Mouse (Mus musculus) midbrain, postnatal 0 days (tissue): ENCODE measurements around the gene Snrnp35. TPM values are rescaled to one million over a fixed set of nuclear protein-coding genes. Genes with fewer than 3 reads are reported as not detected.

ENCODE experiments used
- ATAC-seq: fragments of 200-750 bp; cut with Nextera tagmentation; 2 replicates; pipeline ENCODE4 v1.8.0; 2017; ENCODE audit warnings: moderate number of reproducible peaks, mild to moderate bottlenecking, moderate TSS enrichment, moderate library complexity; ENCODE audit not compliant: low FRiP score
- DNase-seq: peaks from one replicate; pipeline ENCODE4 v3.0.0-alpha.2; 2015; ENCODE audit warnings: low spot score
- H3K27ac ChIP-seq: fragments of 300-500 bp; sonication (generic); 2 replicates; pipeline ENCODE4 v1.5.1; 2014; ENCODE audit warnings: low read depth, mild to moderate bottlenecking, low read length, mixed read lengths
- H3K27me3 ChIP-seq: fragments of 300-500 bp; sonication (generic); 2 replicates; pipeline ENCODE4 v1.6.1; 2014; ENCODE audit warnings: low read length, control low read depth, mixed read lengths; ENCODE audit not compliant: insufficient read depth
- H3K36me3 ChIP-seq: fragments of 300-500 bp; sonication (generic); 2 replicates; pipeline ENCODE4 v1.6.1; 2014; ENCODE audit warnings: low read length, control low read depth, mixed read lengths; ENCODE audit not compliant: insufficient read depth
- H3K4me1 ChIP-seq: fragments of 300-500 bp; sonication (generic); 2 replicates; pipeline ENCODE4 v1.6.1; 2014; ENCODE audit warnings: mild to moderate bottlenecking, control low read depth, antibody characterized with exemption, low read length, mixed read lengths; ENCODE audit not compliant: insufficient read depth
- H3K4me2 ChIP-seq: fragments of 300-500 bp; sonication (generic); 2 replicates; pipeline ENCODE4 v1.6.1; 2014; ENCODE audit warnings: low read depth, mild to moderate bottlenecking, low read length, mixed read lengths; ENCODE audit not compliant: poor library complexity, severe bottlenecking
- H3K4me3 ChIP-seq: fragments of 300-500 bp; sonication (generic); 2 replicates; pipeline ENCODE4 v1.5.1; 2014; ENCODE audit warnings: low read depth, mild to moderate bottlenecking, low read length, moderate library complexity
- H3K9ac ChIP-seq: fragments of 300-500 bp; sonication (generic); replicated peaks from 2 replicates; pipeline ENCODE4 v1.6.1; 2014; ENCODE audit warnings: mild to moderate bottlenecking, low read length, moderate library complexity, mixed read lengths; ENCODE audit not compliant: poor library complexity, severe bottlenecking
- H3K9me3 ChIP-seq: fragments of 300-500 bp; sonication (generic); 2 replicates; pipeline ENCODE4 v1.6.1; 2016; ENCODE audit warnings: low read length, control low read depth
- CTCF ChIP-seq: IDR thresholded peaks from 2 replicates; pipeline ENCODE4 v1.5.1; 2016; ENCODE audit warnings: antibody characterized with exemption, mild to moderate bottlenecking
- WGBS: fragments of 180-500 bp; shearing (Covaris S2); extraction: QIAGEN DNeasy Blood & Tissue Kit; methylation state at CpG from one replicate; pipeline ENCODE4 v1.1.7; 2014; 5-methylcytosine and 5-hydroxymethylcytosine counted together
- polyA plus RNA-seq: library from polyadenylated mRNA; unstranded; fragments of >200 nt; fragmentation: Nextera tagmentation; extraction: Ambion mirVana; gene quantifications from 2 replicates; pipeline ENCODE4 v1.2.1, GENCODE M21; 2015
- total RNA-seq: library from RNA; depleted of rRNA; stranded (reverse); fragments of >200 nt; gene quantifications from 2 replicates; pipeline ENCODE4 v1.2.3, GENCODE M21; 2014

Gene Snrnp35
- total and polyA plus RNA-seq, 2 experiments from 2014 or later: 10.7 to 13.0 TPM

DNA sequence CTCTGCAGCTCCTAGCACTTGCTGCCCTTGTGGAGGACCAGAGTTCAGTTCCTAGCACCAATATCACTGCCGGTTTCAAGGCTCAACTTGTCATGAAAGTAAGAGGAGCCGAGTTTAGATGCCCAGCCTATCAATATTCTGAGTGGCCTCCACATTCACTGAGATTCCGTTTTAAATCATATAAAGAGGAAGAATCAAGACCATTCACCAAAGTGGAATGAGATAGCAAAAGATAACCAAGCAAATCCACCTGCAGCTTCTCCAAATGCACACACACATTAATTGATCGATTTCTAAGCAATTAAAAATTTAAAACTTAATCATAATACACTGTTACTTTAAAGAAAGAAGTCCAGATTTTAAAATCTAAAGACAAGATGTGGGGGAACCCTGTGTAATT lies 1.2 kb upstream of the Snrnp35 start:
- no peaks in the 10 kb centered on the region for H3K9me3 ChIP-seq
- no peak overlapping the region for H3K27ac ChIP-seq
- WGBS: 90% methylated on average over 4 of the region's 4 CpGs
- no peak overlapping the region for H3K4me3 ChIP-seq
- no peaks in the 10 kb centered on the region for H3K27me3 ChIP-seq
- ATAC-seq (no peak), DNase-seq (no peak)
- no peaks in the 10 kb centered on the region for H3K36me3 ChIP-seq
- peaks cover 9% of the 10 kb centered on the region; the same call in 1 of the 2 replicates for H3K4me1 ChIP-seq
- no peak overlapping the region for H3K9ac ChIP-seq
- H3K4me2 ChIP-seq: no peak overlapping the region
- no peak for TF ChIP-seq CTCF

DNA sequence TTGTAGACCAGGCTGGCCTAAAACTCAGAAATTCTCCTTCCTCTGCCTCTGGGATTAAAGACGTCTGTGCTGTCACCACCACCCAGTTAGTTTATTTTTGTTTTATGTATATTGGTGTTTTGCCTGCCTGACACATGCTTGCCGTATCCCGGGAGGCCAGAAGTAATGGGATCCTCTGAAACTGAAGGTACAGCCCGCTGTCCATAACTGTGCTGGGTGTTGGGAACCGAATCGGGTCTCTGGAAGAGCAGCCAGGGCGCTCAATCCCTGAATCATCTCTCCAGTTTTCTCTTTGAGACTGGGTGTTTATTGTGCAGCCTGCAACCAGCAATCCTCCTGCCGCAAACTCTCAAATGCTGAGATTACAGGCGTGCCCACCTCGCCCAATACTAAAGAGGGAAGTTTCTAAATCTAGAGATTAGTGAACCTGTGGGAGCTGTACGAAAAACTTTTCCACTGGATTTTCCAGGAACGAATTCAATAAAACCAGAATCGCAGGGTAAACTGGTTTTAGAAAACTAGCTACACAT lies 433 bp upstream of the Snrnp35 start:
- WGBS: 6% methylated on average over 13 of the region's 13 CpGs
- H3K4me1 ChIP-seq: peaks cover 9% of the 10 kb centered on the region; the same call in 1 of the 2 replicates
- no peaks in the 10 kb centered on the region for H3K27me3 ChIP-seq
- peak overlapping the region; percentile 63 for H3K4me3 ChIP-seq
- no peak for TF ChIP-seq CTCF
- ATAC-seq (no peak), DNase-seq (no peak)
- peak overlapping the region; percentile 83 for H3K4me2 ChIP-seq
- peak overlapping the region; percentile 99 for H3K27ac ChIP-seq
- peak overlapping the region; percentile 78 for H3K9ac ChIP-seq
- H3K36me3 ChIP-seq: no peaks in the 10 kb centered on the region; the same call in 1 of the 2 replicates
- H3K9me3 ChIP-seq: no peaks in the 10 kb centered on the region

DNA sequence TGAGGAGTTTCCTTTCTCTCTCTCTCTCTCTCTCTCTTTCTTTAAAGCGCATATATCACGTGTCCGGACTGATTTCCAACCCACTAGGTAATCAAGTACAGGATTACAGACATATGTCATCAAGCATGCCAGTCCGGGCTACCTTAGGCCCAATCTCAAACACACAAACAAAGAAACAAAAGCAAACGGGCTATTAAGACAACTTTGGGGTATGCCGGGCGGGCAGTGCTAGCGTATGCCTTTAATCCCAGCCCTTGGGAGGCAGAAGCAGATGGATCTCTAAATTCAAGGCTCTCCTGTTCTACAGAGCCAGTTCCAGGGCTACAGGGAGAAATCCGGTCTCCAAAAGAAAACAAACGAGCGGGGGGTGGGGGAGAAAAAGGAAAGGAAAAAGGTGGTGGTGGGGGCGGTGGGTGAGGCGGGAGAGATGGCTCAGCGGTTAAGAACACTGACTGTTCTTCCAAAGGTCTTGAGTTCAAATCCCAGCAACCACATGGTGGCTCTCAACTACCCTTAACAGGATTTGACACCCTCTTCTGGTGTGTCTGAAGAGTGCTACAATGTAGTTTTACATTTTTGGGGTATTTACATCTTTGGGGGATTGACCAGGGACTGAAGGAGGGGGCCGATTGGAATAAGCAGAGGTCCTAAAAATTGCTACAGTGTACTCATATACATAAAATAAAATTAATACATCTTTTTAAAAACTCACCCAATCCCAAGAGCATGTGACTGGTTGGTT lies 892 bp downstream of the Snrnp35 start:
- ATAC-seq (peak; percentile 63; the same call in 1 of the 2 replicates), DNase-seq (no peak)
- 0 out of 2 replicates have a peak, but pooled peaks have one; percentile 4 for TF ChIP-seq CTCF
- no peaks in the 10 kb centered on the region for H3K27me3 ChIP-seq
- H3K4me2 ChIP-seq: peak overlapping the region; percentile 83
- no peaks in the 10 kb centered on the region; the same call in 1 of the 2 replicates for H3K36me3 ChIP-seq
- peaks cover 5% of the 10 kb centered on the region; the same call in 1 of the 2 replicates for H3K4me1 ChIP-seq
- no peaks in the 10 kb centered on the region for H3K9me3 ChIP-seq
- H3K27ac ChIP-seq: peak overlapping the region; percentile 99
- peak overlapping the region; percentile 63 for H3K4me3 ChIP-seq
- H3K9ac ChIP-seq: peak overlapping the region; percentile 78
- 8% methylated on average over 15 of the region's 15 CpGs for WGBS

DNA sequence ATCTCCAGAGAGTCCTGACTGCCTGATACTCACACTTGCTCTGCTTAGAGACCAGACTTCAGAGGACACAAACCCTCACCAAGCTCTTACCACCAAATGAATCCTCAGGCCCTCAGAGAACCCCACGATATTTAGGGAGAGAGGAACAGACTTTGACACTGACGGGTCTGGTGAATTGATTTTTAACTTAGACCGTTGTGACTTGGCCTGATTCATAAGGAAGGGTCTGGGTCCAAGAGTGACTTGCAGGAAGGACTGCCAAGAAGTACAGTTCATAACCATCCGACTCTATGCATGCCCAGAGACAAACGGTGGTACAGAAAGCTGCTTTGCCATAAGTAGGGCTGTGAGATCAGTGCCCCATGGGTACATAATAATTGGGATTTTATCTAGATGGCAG lies 2.7 kb downstream of the Snrnp35 start:
- H3K9ac ChIP-seq: no peak overlapping the region
- 95% methylated on average over 5 of the region's 5 CpGs for WGBS
- H3K9me3 ChIP-seq: no peaks in the 10 kb centered on the region
- no peak for TF ChIP-seq CTCF
- no peak overlapping the region for H3K4me2 ChIP-seq
- no peaks in the 10 kb centered on the region; the same call in 1 of the 2 replicates for H3K36me3 ChIP-seq
- ATAC-seq (no peak), DNase-seq (no peak)
- 0 out of 2 replicates have a peak, but pooled peaks cover 4% of the 10 kb centered on the region for H3K4me1 ChIP-seq
- no peaks in the 10 kb centered on the region for H3K27me3 ChIP-seq
- H3K27ac ChIP-seq: no peak overlapping the region
- no peak overlapping the region for H3K4me3 ChIP-seq

DNA sequence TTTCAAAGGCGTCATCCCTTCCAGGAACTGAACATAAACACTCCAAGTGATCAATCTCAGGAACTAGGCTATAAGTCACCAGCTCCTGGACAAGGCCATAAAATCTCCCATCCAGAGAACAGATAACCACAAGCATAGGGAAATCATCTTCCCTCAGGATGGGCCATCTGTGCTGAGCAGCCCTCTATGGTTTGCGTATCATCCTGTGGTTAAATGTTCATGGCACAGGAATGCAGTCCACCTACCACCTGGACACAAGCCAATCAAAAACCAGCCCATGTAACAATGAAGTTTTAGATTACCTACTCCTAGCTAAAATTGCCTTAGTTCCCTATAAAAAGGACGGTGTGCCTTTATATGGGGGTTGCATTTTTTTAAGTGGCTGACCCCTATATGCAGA lies 6.0 kb downstream of the Snrnp35 start:
- H3K36me3 ChIP-seq: peaks cover 7% of the 10 kb centered on the region; the same call in 1 of the 2 replicates
- no peak overlapping the region for H3K27ac ChIP-seq
- no peak overlapping the region for H3K9ac ChIP-seq
- ATAC-seq (no peak), DNase-seq (no peak)
- H3K4me3 ChIP-seq: no peak overlapping the region
- H3K27me3 ChIP-seq: no peaks in the 10 kb centered on the region
- H3K9me3 ChIP-seq: no peaks in the 10 kb centered on the region
- 92% methylated on average over 3 of the region's 3 CpGs for WGBS
- H3K4me1 ChIP-seq: no peaks in the 10 kb centered on the region
- H3K4me2 ChIP-seq: no peak overlapping the region
- no peak for TF ChIP-seq CTCF

DNA sequence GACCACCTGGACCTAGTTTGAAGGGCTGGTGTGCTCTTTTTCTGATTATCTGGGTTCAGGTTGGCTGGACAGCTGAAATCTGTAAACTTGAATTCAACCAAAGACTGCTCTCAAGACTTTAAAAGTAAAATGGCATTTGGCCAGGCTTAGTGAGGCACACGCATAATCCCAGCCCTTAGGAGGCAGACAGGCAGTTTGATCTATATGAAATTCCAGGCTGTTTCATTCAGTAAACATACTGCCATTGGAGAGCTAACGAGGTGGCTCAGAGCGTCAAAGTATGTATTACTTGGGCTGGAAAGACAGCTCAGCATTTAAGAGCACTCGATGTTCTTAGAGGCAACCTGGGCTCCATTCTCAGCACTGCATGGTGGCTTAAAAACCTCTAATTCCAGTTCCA lies 8.8 kb downstream of the Snrnp35 start:
- Histone ChIP-seq H3K9me3 (no peaks in the 10 kb centered on the region), H3K4me3 (no peak overlapping the region), H3K4me1 (no peaks in the 10 kb centered on the region), H3K4me2 (no peak overlapping the region), H3K27me3 (no peaks in the 10 kb centered on the region), H3K9ac (no peak overlapping the region), H3K36me3 (peaks cover 19% of the 10 kb centered on the region), H3K27ac (no peak overlapping the region)
- WGBS: 87% methylated on average over 4 of the region's 4 CpGs
- DNase-seq (no peak), ATAC-seq (no peak)
- no peak for TF ChIP-seq CTCF
